Mouse (Mus musculus) embryonic fibroblast, embryonic 13.5 days (primary cell): ENCODE measurements around the gene Snai1.
A peak's percentile ranks its signal among the peaks of the same experiment; 100 is the strongest.

Source experiments
- CTCF ChIP-seq: IDR thresholded peaks from 2 replicates; pipeline ENCODE4 v1.5.1; 2011; ENCODE audit warnings: mild to moderate bottlenecking, control low read depth, low read length, moderate library complexity, borderline replicate concordance; ENCODE audit not compliant: insufficient read depth
- POLR2A ChIP-seq: IDR thresholded peaks from 2 replicates; pipeline ENCODE4 v1.6.1; 2011; ENCODE audit warnings: low read depth, mild to moderate bottlenecking, control low read depth, low read length, moderate library complexity

- TF ChIP-seq POLR2A (peak; percentile 44; the same call in 1 of the 2 replicates), CTCF (no peak)
These were observed 27.7 kb downstream of the Snai1 start for GRCm38 (mm10) chr2:167565682-167566081.
